Mouse (Mus musculus) cerebral cortex, adult 2 months (tissue): ENCODE data around the gene Anxa9.

Source experiments
- WGBS: fragments of 180-500 bp; shearing (Covaris S2); methylation state at CpG from one replicate; pipeline ENCODE4 v1.1.7; 2018; 5-methylcytosine and 5-hydroxymethylcytosine counted together

Gene Anxa9

DNA sequence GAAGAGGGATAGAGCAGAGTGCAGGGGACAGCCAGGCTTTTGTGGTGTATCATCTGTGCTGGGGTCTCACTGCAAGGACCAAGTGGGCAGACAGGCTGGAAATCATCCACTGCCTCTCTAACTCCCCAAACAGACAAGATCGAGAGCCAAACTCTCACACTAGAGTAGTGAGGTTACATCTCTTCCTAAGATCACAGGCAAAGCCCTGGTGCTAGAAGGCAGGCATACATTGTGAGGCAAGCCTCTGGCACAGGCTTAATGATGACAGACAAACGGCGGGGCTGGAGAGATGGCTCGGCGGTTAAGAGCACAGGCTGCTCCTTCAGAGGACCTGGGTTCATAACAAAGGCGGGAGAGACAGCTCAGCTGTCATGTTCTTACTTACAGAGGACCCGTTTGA, 6.5 kb upstream of the Anxa9 start:
- 71% methylated on average over 7 of the region's 7 CpGs for WGBS

GRCm38 (mm10) chr3:95312623-95313022, 5.6 kb upstream of the Anxa9 start:
- WGBS: 73% methylated on average over 6 of the region's 6 CpGs

- 66% methylated on average over 9 of the region's 9 CpGs for WGBS
These were observed 4.2 kb upstream of the Anxa9 start for GRCm38 (mm10) chr3:95310968-95311882.

GRCm38 (mm10) chr3:95310496-95310895, 3.5 kb upstream of the Anxa9 start:
- WGBS: 61% methylated on average over 3 of the region's 3 CpGs

- 86% methylated on average over 4 of the region's 4 CpGs for WGBS
These were observed 732 bp downstream of the Anxa9 start for GRCm38 (mm10) chr3:95306244-95306643.

DNA sequence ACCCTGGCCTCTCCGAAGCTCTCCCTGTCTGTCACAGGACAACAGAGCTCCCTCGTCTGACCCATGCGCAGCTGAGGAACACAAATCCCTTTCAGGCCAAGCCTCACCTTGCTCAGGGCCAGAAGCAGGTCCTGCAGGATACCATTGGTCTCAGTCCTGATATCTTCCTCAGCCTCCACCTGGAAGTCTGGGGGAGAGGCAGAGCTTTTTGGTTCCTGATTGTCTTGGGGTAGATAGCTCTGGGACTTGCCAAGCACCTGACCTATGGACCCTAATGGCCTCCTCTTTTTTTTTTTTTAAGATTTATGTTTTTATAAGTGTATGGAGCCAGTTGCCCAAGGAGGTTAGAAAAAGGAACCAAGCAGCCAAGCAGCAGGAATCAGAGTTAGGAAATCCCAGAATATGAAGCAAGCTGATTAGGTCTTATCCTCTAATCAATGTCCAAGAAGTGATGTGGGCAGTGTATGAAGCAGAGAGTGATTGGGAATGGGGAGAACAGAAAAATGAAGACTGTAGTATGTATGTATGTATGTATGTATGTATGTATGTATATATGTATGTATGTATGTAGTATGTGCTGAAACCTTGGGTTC, 5.7 kb downstream of the Anxa9 start:
- 98% methylated on average over 3 of the region's 3 CpGs for WGBS

GRCm38 (mm10) chr3:95298018-95298417, 9.0 kb downstream of the Anxa9 start:
- WGBS: 82% methylated on average over 7 of the region's 7 CpGs

DNA sequence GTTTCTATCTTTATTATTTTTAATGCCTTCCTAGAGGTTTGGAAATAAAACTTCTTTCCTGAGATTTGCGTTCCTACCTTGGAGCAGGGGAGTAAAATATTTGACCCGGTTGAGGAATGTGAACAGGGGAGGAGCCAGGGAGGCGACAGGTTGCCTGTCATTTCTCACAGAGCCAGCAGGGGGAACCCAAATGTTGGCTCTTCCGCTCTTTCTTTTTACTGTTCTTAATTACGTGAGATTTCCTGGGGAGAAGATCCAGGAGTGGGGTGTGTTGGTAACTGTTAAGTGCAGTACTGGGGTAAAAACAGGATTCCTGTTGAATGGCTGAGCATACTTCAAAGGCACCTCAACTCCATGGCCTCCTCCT, 10.9 kb downstream of the Anxa9 start:
- 20% methylated on average over 5 of the region's 5 CpGs for WGBS

DNA sequence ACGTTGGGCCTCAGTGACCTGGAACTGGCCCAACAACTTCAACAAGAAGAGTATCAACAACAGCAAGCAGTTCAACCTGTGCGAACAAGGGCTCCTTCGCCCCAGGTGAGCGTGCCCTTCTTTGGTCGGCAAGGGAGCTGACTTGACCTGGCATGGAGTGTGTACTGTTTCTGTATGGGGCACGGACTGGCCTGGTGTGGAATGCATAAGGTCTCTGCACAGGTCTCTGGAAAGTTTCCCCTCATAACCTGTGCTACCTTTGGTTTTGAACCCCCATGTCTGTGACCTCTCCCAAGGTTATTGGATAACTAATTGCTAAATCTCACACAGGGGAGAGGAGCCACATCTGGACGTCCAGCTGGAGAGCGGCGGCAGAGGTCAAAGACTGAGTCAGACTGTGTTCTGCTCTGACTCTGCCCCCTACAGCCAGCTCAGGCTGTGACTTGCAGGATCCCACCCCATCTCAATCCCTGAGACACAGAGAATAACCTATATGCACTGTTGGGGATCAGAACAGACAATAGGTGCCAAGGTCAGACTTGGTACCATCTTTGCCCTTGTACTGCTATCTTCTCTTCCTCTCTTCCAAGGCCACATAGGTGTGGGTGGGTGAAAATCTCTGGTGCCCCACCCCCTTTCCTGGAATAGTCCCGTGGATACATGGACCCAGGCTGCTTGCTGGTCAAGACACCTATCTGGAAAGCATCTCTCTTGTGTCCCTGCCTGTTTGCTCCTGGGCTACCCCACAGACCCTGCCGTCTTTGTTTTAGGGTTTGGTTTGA, 11.5 kb downstream of the Anxa9 start:
- WGBS: 78% methylated on average over 11 of the region's 11 CpGs

- 71% methylated on average over 5 of the region's 5 CpGs for WGBS
These were observed 12.3 kb downstream of the Anxa9 start for GRCm38 (mm10) chr3:95294718-95295117.

DNA sequence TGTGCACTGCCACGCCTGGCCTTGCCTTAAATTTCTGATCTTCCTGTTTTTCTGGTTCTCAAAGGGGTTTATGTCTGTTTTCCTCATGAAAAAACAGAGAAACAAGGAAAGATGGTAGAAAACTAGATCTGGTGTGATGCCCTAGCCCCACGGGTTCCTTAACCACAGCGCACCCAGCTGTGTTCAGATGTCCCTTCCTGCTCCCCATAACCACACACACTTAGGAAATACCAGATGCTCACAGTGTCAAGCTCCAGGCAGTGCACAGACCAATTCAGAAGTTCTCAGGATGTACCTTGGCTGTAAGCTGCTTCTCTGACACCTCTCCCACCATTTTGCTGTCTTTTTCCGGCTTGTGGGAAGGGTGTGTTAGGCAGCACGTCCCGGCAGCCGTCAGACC, 12.7 kb downstream of the Anxa9 start:
- 75% methylated on average over 7 of the region's 7 CpGs for WGBS

- 72% methylated on average over 11 of the region's 11 CpGs for WGBS
These were observed 13.4 kb downstream of the Anxa9 start for GRCm38 (mm10) chr3:95293537-95293936.

GRCm38 (mm10) chr3:95292899-95293298, 14.1 kb downstream of the Anxa9 start:
- WGBS: 89% methylated on average over 2 of the region's 2 CpGs

GRCm38 (mm10) chr3:95291041-95291440, 15.9 kb downstream of the Anxa9 start:
- 78% methylated on average over 4 of the region's 4 CpGs for WGBS

GRCm38 (mm10) chr3:95290156-95290555, 16.8 kb downstream of the Anxa9 start:
- 75% methylated on average over 6 of the region's 6 CpGs for WGBS

DNA sequence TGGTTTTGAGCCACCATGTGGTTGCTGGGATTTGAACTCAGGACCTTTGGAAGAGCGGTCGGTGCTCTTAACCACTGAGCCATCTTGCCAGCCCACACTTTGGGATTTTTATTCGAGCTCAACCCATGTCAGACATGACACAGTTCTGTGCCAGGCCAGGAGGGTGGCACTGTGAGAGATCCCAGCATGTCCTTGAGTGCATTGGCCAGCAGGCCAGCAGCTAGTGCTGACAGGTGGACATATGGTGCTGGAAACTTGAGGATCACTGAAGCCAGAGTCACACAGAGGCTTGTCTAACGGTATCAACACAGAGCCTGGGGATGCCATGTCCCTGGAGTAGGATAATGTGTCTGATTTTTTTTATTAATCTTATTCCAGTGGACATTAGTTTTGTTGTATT, 17.6 kb downstream of the Anxa9 start:
- WGBS: 90% methylated on average over 4 of the region's 4 CpGs

GRCm38 (mm10) chr3:95287541-95287940, 19.4 kb downstream of the Anxa9 start:
- WGBS: 92% methylated on average over 3 of the region's 3 CpGs

- 78% methylated on average over 7 of the region's 7 CpGs for WGBS
These were observed 20.5 kb downstream of the Anxa9 start for GRCm38 (mm10) chr3:95286510-95286909.

GRCm38 (mm10) chr3:95286011-95286410, 21.0 kb downstream of the Anxa9 start:
- 76% methylated on average over 5 of the region's 5 CpGs for WGBS

DNA sequence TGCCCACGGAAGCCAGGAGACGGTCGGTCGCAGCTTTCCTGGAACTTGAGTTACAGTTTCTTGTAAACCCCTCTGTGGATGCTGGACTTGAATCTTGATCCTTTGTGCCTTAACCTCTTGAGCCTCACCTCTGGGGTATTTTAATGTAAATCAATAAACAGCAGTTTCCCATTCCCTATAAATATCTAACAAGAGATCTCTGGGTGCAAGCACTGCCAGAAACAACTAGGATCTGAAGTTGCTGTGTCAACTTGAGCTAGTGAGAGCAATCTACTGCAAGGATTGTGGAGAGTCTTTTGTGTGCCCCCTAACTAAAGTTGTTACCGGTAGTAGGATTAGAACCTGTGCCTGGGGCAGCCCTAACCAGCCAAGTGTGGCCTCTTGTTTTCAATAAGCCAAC, 21.6 kb downstream of the Anxa9 start:
- WGBS: 87% methylated on average over 5 of the region's 5 CpGs

DNA sequence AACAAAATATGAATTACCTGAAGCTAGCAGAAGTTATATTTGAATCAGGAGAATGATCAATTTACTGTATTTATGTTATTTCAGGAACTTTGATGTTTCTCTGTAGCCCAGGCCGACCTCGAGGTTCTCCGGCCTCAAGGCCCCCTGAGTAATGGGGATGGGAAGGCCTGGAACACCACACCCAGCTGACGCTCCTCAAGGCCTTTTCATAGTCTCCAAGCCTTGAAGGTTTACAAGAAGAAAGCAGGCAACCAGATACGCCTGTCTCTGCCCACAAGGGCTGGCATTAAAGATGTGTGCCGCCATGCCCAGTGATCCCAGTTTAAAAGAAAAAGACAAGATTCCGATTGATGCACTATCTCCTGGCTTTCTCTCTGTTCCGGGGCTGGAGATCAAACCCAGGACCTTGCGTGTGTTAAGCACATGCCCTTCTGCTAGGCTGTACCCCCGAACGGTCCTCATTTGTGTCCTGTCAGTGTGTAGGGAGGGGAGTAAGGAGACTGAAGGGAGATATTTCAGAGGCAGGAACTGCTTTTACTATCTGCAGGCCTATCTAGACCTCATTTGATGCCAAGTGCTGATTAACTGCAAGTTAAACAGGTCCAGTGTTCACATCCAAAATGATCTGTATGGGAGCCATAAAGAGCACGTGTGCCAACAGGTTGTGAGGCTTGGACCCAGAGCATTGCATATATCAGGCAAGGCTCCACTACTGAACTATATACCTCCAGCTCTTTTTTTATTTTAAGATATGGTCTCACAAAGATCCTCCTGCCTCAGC, 22.3 kb downstream of the Anxa9 start:
- 82% methylated on average over 12 of the region's 12 CpGs for WGBS

DNA sequence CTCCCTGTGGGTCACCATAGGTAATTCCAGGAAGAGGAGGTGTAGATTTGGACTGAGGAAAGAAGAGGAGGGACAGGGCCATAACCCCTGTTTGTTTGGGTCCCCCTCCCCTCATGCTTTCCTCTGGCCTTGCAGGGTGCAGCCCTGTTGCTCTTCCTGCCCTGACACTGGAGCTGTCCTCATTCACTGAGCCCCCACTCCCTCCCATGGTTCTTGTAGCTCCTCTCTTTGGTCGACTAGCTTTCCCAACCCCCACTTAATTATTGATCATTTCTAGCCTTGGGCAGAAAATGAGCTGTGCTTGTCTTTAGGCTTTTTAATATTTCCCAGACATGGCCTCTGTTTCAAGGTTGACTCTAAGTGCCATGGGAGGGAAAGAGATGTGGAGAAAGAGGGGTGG, 22.9 kb downstream of the Anxa9 start:
- 21% methylated on average over 1 of the region's 1 CpGs for WGBS
